8 mouse cellular contexts compared by ENCODE assay signal in the genomic region with DNA sequence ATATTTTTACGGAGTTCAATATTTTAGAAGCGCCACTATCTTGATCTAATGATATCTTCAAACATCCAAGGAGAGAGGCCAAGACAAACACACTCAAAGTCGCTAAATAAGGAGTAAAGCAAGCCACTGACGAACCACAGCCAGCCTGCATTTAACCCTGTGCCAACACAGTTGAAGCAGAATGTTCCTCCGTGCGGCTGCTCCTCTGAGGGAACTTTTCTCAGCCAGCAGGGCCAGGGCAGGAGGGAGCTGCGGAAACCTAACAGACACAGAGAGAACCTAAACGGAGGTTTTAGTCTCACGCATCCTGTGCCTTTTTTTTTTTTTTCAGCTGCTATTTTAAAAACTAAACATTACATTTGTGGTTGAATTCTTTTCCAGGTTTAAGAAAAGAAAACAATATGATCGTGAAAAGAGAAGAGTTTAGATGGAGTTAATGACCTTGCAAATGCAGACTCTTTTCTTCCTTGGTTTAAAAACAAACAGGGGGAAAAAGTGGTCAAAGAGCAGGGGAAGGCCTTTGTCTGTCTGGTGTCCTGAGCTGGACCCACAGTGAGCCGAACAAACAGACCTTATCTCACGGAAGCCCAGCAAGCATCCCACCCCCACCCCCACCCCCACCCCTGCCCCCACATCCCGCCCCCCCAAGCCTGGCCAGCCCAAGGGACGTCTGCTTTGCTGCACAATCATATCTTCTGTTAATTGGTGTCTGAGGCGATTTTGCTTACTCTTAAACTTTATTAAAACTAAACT. TPM values are rescaled to one million over a fixed set of nuclear protein-coding genes. Genes with fewer than 3 reads are reported as not detected.
DNase-seq lines count a peak whose midpoint lies in the region; ATAC-seq and TF ChIP-seq lines count a peak whose summit lies in the region.

No protein-coding gene starts in this region.

- DNase-seq in intestine, embryonic 14.5 days (ENCODE audit: low spot score): no peak
- peak; percentile 51 for DNase-seq in brain, embryonic 14.5 days (ENCODE audit: low read depth)
- peak; percentile 65 for DNase-seq in lung, postnatal 36 days
- DNase-seq in right cerebral cortex, postnatal 4 days: no peak
- DNase-seq in left cerebral cortex, adult 9 months (ENCODE audit: low spot score in 2 of 2): no peak
- no peak for DNase-seq in gastrocnemius, postnatal 36 days

- intact Hi-C loops in gastrocnemius, postnatal 36 days (cut with DNase I): no loop called here

- peak overlapping the region; percentile 18; the same call in 1 of the 2 replicates for H3K4me2 ChIP-seq in intestine, embryonic 14.5 days (ENCODE audit: low read length)
- H3K4me2 ChIP-seq in intestine, postnatal 0 days (replicated peaks; ENCODE audit: low read depth): no peak overlapping the region
- no peak overlapping the region for H3K4me2 ChIP-seq in heart, embryonic 15.5 days

- TF ChIP-seq POLR2A in brain, embryonic 14.5 days (IDR thresholded peaks at IDR 0.05; ENCODE audit: borderline replicate concordance, extremely low read depth, insufficient read depth, insufficient read length, poor library complexity, severe bottlenecking): no peak

- no peaks in the 10 kb centered on the region for H3K9me3 ChIP-seq in intestine, embryonic 14.5 days (ENCODE audit: control insufficient read depth, low read length)
- no peaks in the 10 kb centered on the region for H3K9me3 ChIP-seq in intestine, postnatal 0 days (ENCODE audit: control insufficient read depth)
- no peaks in the 10 kb centered on the region for H3K9me3 ChIP-seq in heart, embryonic 15.5 days (replicated peaks)

- no peak overlapping the region for H3K27ac ChIP-seq in intestine, embryonic 14.5 days (ENCODE audit: low read depth)
- H3K27ac ChIP-seq in intestine, postnatal 0 days (ENCODE audit: low read depth, low read length): no peak overlapping the region
- peak overlapping the region; percentile 73 for H3K27ac ChIP-seq in heart, embryonic 15.5 days

- no peaks in the 10 kb centered on the region for H3K36me3 ChIP-seq in intestine, embryonic 14.5 days (ENCODE audit: control insufficient read depth, insufficient read depth, low read length)
- no peaks in the 10 kb centered on the region for H3K36me3 ChIP-seq in intestine, postnatal 0 days (ENCODE audit: control insufficient read depth, insufficient read depth)
- H3K36me3 ChIP-seq in heart, embryonic 15.5 days: no peaks in the 10 kb centered on the region

- TF ChIP-seq CTCF in intestine, postnatal 0 days (IDR thresholded peaks at IDR 0.05; ENCODE audit: low read depth): no peak
- no peak for TF ChIP-seq CTCF in brain, embryonic 14.5 days (IDR thresholded peaks at IDR 0.05; ENCODE audit: borderline replicate concordance, extremely low read depth, insufficient read depth, insufficient read length)

- no peak overlapping the region for H3K9ac ChIP-seq in intestine, embryonic 14.5 days (ENCODE audit: low read length)
- no peak overlapping the region for H3K9ac ChIP-seq in intestine, postnatal 0 days (ENCODE audit: low read depth, low read length)
- H3K9ac ChIP-seq in heart, embryonic 15.5 days: no peak overlapping the region

- 23% methylated on average over 15 of the region's 15 CpGs for WGBS in intestine, embryonic 14.5 days
- 41% methylated on average over 15 of the region's 15 CpGs for WGBS in intestine, postnatal 0 days
- WGBS in heart, embryonic 15.5 days: 19% methylated on average over 15 of the region's 15 CpGs

- H3K4me3 ChIP-seq in intestine, embryonic 14.5 days (ENCODE audit: low read depth, low read length): no peak overlapping the region
- H3K4me3 ChIP-seq in intestine, postnatal 0 days (ENCODE audit: low read depth, low read length): no peak overlapping the region
- no peak overlapping the region for H3K4me3 ChIP-seq in heart, embryonic 15.5 days

- H3K27me3 ChIP-seq in intestine, embryonic 14.5 days (replicated peaks; ENCODE audit: control insufficient read depth, insufficient read depth, low read length): no peaks in the 10 kb centered on the region
- H3K27me3 ChIP-seq in intestine, postnatal 0 days (replicated peaks; ENCODE audit: control insufficient read depth, insufficient read depth, low read length): no peaks in the 10 kb centered on the region
- H3K27me3 ChIP-seq in heart, embryonic 15.5 days: no peaks in the 10 kb centered on the region

- H3K4me1 ChIP-seq in intestine, embryonic 14.5 days (replicated peaks; ENCODE audit: control insufficient read depth, insufficient read depth, low read length): no peaks in the 10 kb centered on the region
- H3K4me1 ChIP-seq in intestine, postnatal 0 days (replicated peaks; ENCODE audit: control insufficient read depth, insufficient read depth, low read length): peaks cover 3% of the 10 kb centered on the region; the same call in 1 of the 2 replicates
- H3K4me1 ChIP-seq in heart, embryonic 15.5 days (replicated peaks): peaks cover 29% of the 10 kb centered on the region

- no peak for ATAC-seq in intestine, embryonic 14.5 days (replicated peaks; ENCODE audit: low FRiP score, low TSS enrichment, low read depth)
- no peak for ATAC-seq in intestine, postnatal 0 days
- ATAC-seq in heart, embryonic 15.5 days (replicated peaks; ENCODE audit: insufficient number of reproducible peaks, insufficient read depth, low FRiP score, low read depth): peak; percentile 42; the same call in 1 of the 2 replicates

RNA-seq across cellular contexts. Expression of a gene that starts 15.0 kb away (rescaled TPM):
- polyA plus RNA-seq in intestine, embryonic 14.5 days (2014; fragmentation: Nextera tagmentation; extraction: Ambion mirVana): 596 and 606 TPM in 2 replicates
- polyA plus RNA-seq in intestine, postnatal 0 days (2015; fragmentation: Nextera tagmentation; extraction: Ambion mirVana): 1,587 and 1,596 TPM in 2 replicates
- 371 and 377 TPM in 2 replicates for polyA plus RNA-seq in brain, embryonic 14.5 days (2012; rRNA removed)
- 728 and 777 TPM in 2 replicates for polyA plus RNA-seq in heart, embryonic 15.5 days (2015; fragmentation: Nextera tagmentation; extraction: Ambion mirVana)
- total RNA-seq in gastrocnemius, postnatal 36 days (2021): 100 to 1,000 TPM; 262 to 264 TPM

Comparison
In these comparisons a context has a peak if more than half of its experiments do, and no peak if none do; other contexts are left out.
1. DNase-seq: peak in brain, embryonic 14.5 days (single experiment) and lung, postnatal 36 days (single experiment); none in intestine, embryonic 14.5 days (single experiment), right cerebral cortex, postnatal 4 days (single experiment), left cerebral cortex, adult 9 months (0 of 2) and gastrocnemius, postnatal 36 days (0 of 2).